Mouse (Mus musculus) C2C12 (cell line): ENCODE measurements around the gene Wnt1.

Experiments
- CTCF ChIP-seq: IDR thresholded peaks from one replicate; pipeline ENCODE4 v1.5.1; 2011; ENCODE audit not compliant: control insufficient read depth, insufficient read depth, insufficient read length
- MAX ChIP-seq: IDR thresholded peaks from one replicate; pipeline ENCODE4 v1.6.1; 2011; ENCODE audit warnings: mild to moderate bottlenecking, control low read depth
- MYOD1 ChIP-seq: IDR thresholded peaks from one replicate; pipeline ENCODE4 v1.6.1; 2011; ENCODE audit warnings: low read depth; ENCODE audit not compliant: control insufficient read depth, insufficient read length
- MYOG ChIP-seq: IDR thresholded peaks from one replicate; pipeline ENCODE4 v1.6.1; 2011; ENCODE audit not compliant: control insufficient read depth, insufficient read length; ENCODE audit errors: extremely low read depth
- USF1 ChIP-seq: IDR thresholded peaks from one replicate; pipeline ENCODE4 v1.6.1; 2011; ENCODE audit warnings: low read depth, mild to moderate bottlenecking, control low read depth, moderate library complexity

DNA sequence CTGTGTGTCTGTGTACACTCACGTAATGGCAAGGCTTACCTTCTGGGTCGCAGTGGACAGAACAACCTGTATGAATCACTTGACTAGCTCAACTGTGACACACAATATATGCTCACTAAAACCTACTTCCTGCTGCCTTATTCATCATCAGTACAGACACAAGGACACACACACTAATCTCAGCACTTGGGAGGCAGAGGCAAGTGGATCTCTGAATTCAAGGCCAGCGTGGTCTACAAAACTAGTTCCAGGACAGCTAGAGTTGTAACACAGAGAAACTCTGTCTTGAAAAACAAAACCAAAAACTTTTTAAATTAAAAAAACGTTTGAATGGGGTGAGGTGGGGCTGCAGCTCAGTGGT is 48.1 kb downstream of the Wnt1 start:
- TF ChIP-seq MYOD1 = no peak
- no peak for TF ChIP-seq CTCF
- no peak for TF ChIP-seq USF1
- no peak for TF ChIP-seq MYOG
- no peak for TF ChIP-seq MAX
